Mouse (Mus musculus): ENCODE measurements around the gene Ackr4. TPM values are rescaled to one million over a fixed set of nuclear protein-coding genes. Genes with fewer than 3 reads are reported as not detected.

Ackr4 gene
- polyA plus RNA-seq, 1 experiment from 2014 or later = 0.39 TPM

- 75% methylated on average over 6 of the region's 6 CpGs for WGBS
These were observed 13.6 kb upstream of the Ackr4 start for GRCm38 (mm10) chr9:104140351-104140750.

GRCm38 (mm10) chr9:104130141-104130755 is 3.5 kb upstream of the Ackr4 start:
- 83% methylated on average over 9 of the region's 9 CpGs for WGBS
- Histone ChIP-seq H3K4me3 (ENCODE audit: low read depth, low read length) (no peak overlapping the region), H3K27me3 (ENCODE audit: insufficient read depth, low read length) (no peaks in the 10 kb centered on the region), H3K9ac (no peak overlapping the region), H3K4me2 (no peak overlapping the region), H3K27ac (ENCODE audit: low read depth) (no peak overlapping the region), H3K36me3 (ENCODE audit: insufficient read depth) (no peaks in the 10 kb centered on the region), H3K9me3 (ENCODE audit: low read depth, low read length) (no peaks in the 10 kb centered on the region), H3K4me1 (ENCODE audit: insufficient read depth) (no peaks in the 10 kb centered on the region)
- no peak; the same call in 1 of the 2 replicates for ATAC-seq (ENCODE audit: insufficient read depth)
- DNase-seq = no peak
- no peak for TF ChIP-seq CTCF (IDR thresholded peaks at IDR 0.05; ENCODE audit: low read depth)

More at GRCm38 (mm10) chr9:104140351-104140750, 13.6 kb upstream of the Ackr4 start:
- no peaks in the 10 kb centered on the region for H3K27me3 ChIP-seq (ENCODE audit: insufficient read depth, low read length)
- H3K4me3 ChIP-seq (ENCODE audit: low read depth, low read length) = no peak overlapping the region
- no peaks in the 10 kb centered on the region for H3K9me3 ChIP-seq (ENCODE audit: low read depth, low read length)
- no peaks in the 10 kb centered on the region for H3K36me3 ChIP-seq (ENCODE audit: insufficient read depth)
- no peak for DNase-seq
- no peak for TF ChIP-seq CTCF (IDR thresholded peaks at IDR 0.05; ENCODE audit: low read depth)
- ATAC-seq (ENCODE audit: insufficient read depth) = no peak
- no peak overlapping the region for H3K27ac ChIP-seq (ENCODE audit: low read depth)
- no peak overlapping the region for H3K4me2 ChIP-seq
- no peaks in the 10 kb centered on the region for H3K4me1 ChIP-seq (ENCODE audit: insufficient read depth)
- no peak overlapping the region for H3K9ac ChIP-seq

GRCm38 (mm10) chr9:104128110-104128509 is 1.4 kb upstream of the Ackr4 start:
- WGBS = 57% methylated on average over 2 of the region's 2 CpGs
- Histone ChIP-seq H3K27me3 (ENCODE audit: insufficient read depth, low read length) (no peaks in the 10 kb centered on the region), H3K9ac (no peak overlapping the region), H3K4me1 (ENCODE audit: insufficient read depth) (no peaks in the 10 kb centered on the region), H3K4me2 (no peak overlapping the region), H3K36me3 (ENCODE audit: insufficient read depth) (no peaks in the 10 kb centered on the region), H3K27ac (ENCODE audit: low read depth) (no peak overlapping the region), H3K9me3 (ENCODE audit: low read depth, low read length) (no peaks in the 10 kb centered on the region), H3K4me3 (ENCODE audit: low read depth, low read length) (no peak overlapping the region)
- DNase-seq = no peak
- ATAC-seq (ENCODE audit: insufficient read depth) = no peak
- TF ChIP-seq CTCF (IDR thresholded peaks at IDR 0.05; ENCODE audit: low read depth) = no peak

GRCm38 (mm10) chr9:104123622-104124021 is 3.1 kb downstream of the Ackr4 start:
- Histone ChIP-seq H3K4me2 (no peak overlapping the region), H3K9me3 (ENCODE audit: low read depth, low read length) (no peaks in the 10 kb centered on the region), H3K4me3 (ENCODE audit: low read depth, low read length) (no peak overlapping the region), H3K4me1 (ENCODE audit: insufficient read depth) (no peaks in the 10 kb centered on the region), H3K27ac (ENCODE audit: low read depth) (no peak overlapping the region), H3K9ac (no peak overlapping the region), H3K36me3 (ENCODE audit: insufficient read depth) (no peaks in the 10 kb centered on the region), H3K27me3 (ENCODE audit: insufficient read depth, low read length) (no peaks in the 10 kb centered on the region)
- DNase-seq (no peak), ATAC-seq (ENCODE audit: insufficient read depth) (no peak)
- no peak for TF ChIP-seq CTCF (IDR thresholded peaks at IDR 0.05; ENCODE audit: low read depth)
- WGBS = 27% methylated on average over 5 of the region's 5 CpGs

- Histone ChIP-seq H3K4me2 (no peak overlapping the region), H3K27me3 (ENCODE audit: insufficient read depth, low read length) (no peaks in the 10 kb centered on the region), H3K9me3 (ENCODE audit: low read depth, low read length) (no peaks in the 10 kb centered on the region), H3K9ac (no peak overlapping the region), H3K27ac (ENCODE audit: low read depth) (no peak overlapping the region), H3K4me3 (ENCODE audit: low read depth, low read length) (no peak overlapping the region), H3K4me1 (ENCODE audit: insufficient read depth) (no peaks in the 10 kb centered on the region), H3K36me3 (ENCODE audit: insufficient read depth) (no peaks in the 10 kb centered on the region)
- WGBS = 73% methylated on average over 5 of the region's 5 CpGs
- TF ChIP-seq CTCF (IDR thresholded peaks at IDR 0.05; ENCODE audit: low read depth) = no peak
- DNase-seq (no peak), ATAC-seq (ENCODE audit: insufficient read depth) (no peak)
These were observed 3.6 kb downstream of the Ackr4 start for GRCm38 (mm10) chr9:104123101-104123500.

- Histone ChIP-seq H3K4me2 (no peak overlapping the region), H3K9ac (no peak overlapping the region), H3K27ac (ENCODE audit: low read depth) (no peak overlapping the region), H3K9me3 (ENCODE audit: low read depth, low read length) (no peaks in the 10 kb centered on the region; the same call in 1 of the 2 replicates), H3K36me3 (ENCODE audit: insufficient read depth) (no peaks in the 10 kb centered on the region), H3K4me1 (ENCODE audit: insufficient read depth) (no peaks in the 10 kb centered on the region), H3K27me3 (ENCODE audit: insufficient read depth, low read length) (no peaks in the 10 kb centered on the region), H3K4me3 (ENCODE audit: low read depth, low read length) (no peak overlapping the region)
- no peak for ATAC-seq (ENCODE audit: insufficient read depth)
- TF ChIP-seq CTCF (IDR thresholded peaks at IDR 0.05; ENCODE audit: low read depth) = no peak
- DNase-seq = no peak
- 87% methylated on average over 5 of the region's 5 CpGs for WGBS
These were observed 17.6 kb downstream of the Ackr4 start for GRCm38 (mm10) chr9:104109151-104109550.

- Histone ChIP-seq H3K36me3 (ENCODE audit: insufficient read depth) (no peaks in the 10 kb centered on the region), H3K9me3 (ENCODE audit: low read depth, low read length) (no peaks in the 10 kb centered on the region; the same call in 1 of the 2 replicates), H3K4me3 (ENCODE audit: low read depth, low read length) (no peak overlapping the region), H3K9ac (no peak overlapping the region), H3K4me1 (ENCODE audit: insufficient read depth) (no peaks in the 10 kb centered on the region), H3K4me2 (no peak overlapping the region), H3K27me3 (ENCODE audit: insufficient read depth, low read length) (no peaks in the 10 kb centered on the region), H3K27ac (ENCODE audit: low read depth) (no peak overlapping the region)
- DNase-seq (no peak), ATAC-seq (ENCODE audit: insufficient read depth) (no peak)
- TF ChIP-seq CTCF (IDR thresholded peaks at IDR 0.05; ENCODE audit: low read depth) = no peak
- 60% methylated on average over 2 of the region's 2 CpGs for WGBS
These were observed 18.1 kb downstream of the Ackr4 start for GRCm38 (mm10) chr9:104108571-104109143.

All from lung, embryonic 14.5 days (tissue).